Mouse (Mus musculus) intestine, embryonic 16.5 days (tissue): ENCODE measurements around the gene Slc8b1. TPM values are rescaled to one million over a fixed set of nuclear protein-coding genes. Genes with fewer than 3 reads are reported as not detected.

Experiments used
- ATAC-seq: fragments of 200-750 bp; cut with Nextera tagmentation; 2 replicates; pipeline ENCODE4 v1.8.0; 2017; ENCODE audit warnings: moderate TSS enrichment, moderate library complexity
- H3K27ac ChIP-seq: fragments of 300-500 bp; sonication (generic); 2 replicates; pipeline ENCODE4 v1.5.1; 2014; ENCODE audit warnings: mild to moderate bottlenecking, low read length
- H3K27me3 ChIP-seq: fragments of 300-500 bp; sonication (generic); replicated peaks from 2 replicates; pipeline ENCODE4 v1.6.1; 2014; ENCODE audit warnings: low read length, control low read depth, mixed read lengths; ENCODE audit not compliant: control insufficient read depth, insufficient read depth
- H3K36me3 ChIP-seq: fragments of 300-500 bp; sonication (generic); 2 replicates; pipeline ENCODE4 v1.6.1; 2014; ENCODE audit warnings: low read length, control low read depth; ENCODE audit not compliant: control insufficient read depth, insufficient read depth
- H3K4me1 ChIP-seq: fragments of 300-500 bp; sonication (generic); 2 replicates; pipeline ENCODE4 v1.6.1; 2014; ENCODE audit warnings: low read length, control low read depth, mixed read lengths; ENCODE audit not compliant: control insufficient read depth, insufficient read depth
- H3K4me2 ChIP-seq: fragments of 300-500 bp; sonication (generic); 2 replicates; pipeline ENCODE4 v1.6.1; 2014; ENCODE audit warnings: low read depth, low read length, control low read depth
- H3K4me3 ChIP-seq: fragments of 300-500 bp; sonication (generic); 2 replicates; pipeline ENCODE4 v1.5.1; 2014; ENCODE audit warnings: mild to moderate bottlenecking, low read length
- H3K9ac ChIP-seq: fragments of 300-500 bp; sonication (generic); 2 replicates; pipeline ENCODE4 v1.6.1; 2014; ENCODE audit warnings: low read depth, low read length
- H3K9me3 ChIP-seq: fragments of 300-500 bp; sonication (generic); 2 replicates; pipeline ENCODE4 v1.6.1; 2016; ENCODE audit warnings: low read length, control low read depth; ENCODE audit not compliant: control insufficient read depth
- WGBS: fragments of 180-500 bp; shearing (Covaris S2); extraction: QIAGEN DNeasy Blood & Tissue Kit; methylation state at CpG from one replicate; pipeline ENCODE4 v1.1.7; 2014; 5-methylcytosine and 5-hydroxymethylcytosine counted together
- polyA plus RNA-seq: library from polyadenylated mRNA; unstranded; fragments of >200 nt; fragmentation: Nextera tagmentation; extraction: Ambion mirVana; gene quantifications from 2 replicates; pipeline ENCODE4 v1.2.1, GENCODE M21; 2015

Gene Slc8b1
- polyA plus RNA-seq, 1 experiment from 2014 or later, result 6.9 TPM

DNA sequence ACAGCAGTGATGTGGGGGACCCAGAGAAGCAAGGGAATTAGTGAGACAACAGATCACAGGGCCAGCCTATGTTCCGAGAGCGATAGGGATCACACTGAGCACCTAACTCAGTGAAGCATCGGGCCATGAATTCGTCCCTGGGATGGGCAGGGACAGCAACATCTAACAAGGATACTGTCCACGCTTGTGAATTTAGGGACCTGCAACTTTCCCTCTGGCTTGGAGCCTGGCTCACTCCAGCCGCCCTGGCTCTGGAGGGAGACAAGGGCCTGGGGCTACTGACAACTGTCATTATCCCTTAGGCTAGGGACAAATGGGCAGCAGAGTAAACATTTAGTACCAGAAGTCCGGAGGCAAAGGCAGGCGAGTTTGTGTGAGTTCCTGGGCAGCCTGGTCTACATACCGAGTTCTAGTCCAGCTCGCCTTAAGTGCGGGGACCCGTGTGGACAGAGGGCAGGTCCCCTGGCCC is 8.3 kb upstream of the Slc8b1 start:
- Histone ChIP-seq H3K4me3 (peak overlapping the region; percentile 94), H3K4me1 (peaks cover 15% of the 10 kb centered on the region), H3K27me3 (0 out of 2 replicates have a peak, but pooled peaks cover 2% of the 10 kb centered on the region), H3K27ac (no peak overlapping the region), H3K9me3 (no peaks in the 10 kb centered on the region), H3K36me3 (no peaks in the 10 kb centered on the region), H3K4me2 (peak overlapping the region; percentile 90), H3K9ac (peak overlapping the region; percentile 90)
- ATAC-seq, result peak; percentile 10
- 7% methylated on average over 12 of the region's 12 CpGs for WGBS

GRCm38 (mm10) chr5:120503144-120503795 is 7.7 kb upstream of the Slc8b1 start, which contains the start of gene Plbd2:
Gene Plbd2, minus strand, starts transcription at chr5:120503625.
- Histone ChIP-seq H3K27ac (no peak within 1 kb of the TSS), H3K9me3 (no peaks in the 10 kb centered on the region), H3K4me1 (peaks cover 15% of the 10 kb centered on the region), H3K4me3 (peak within 1 kb of the TSS; percentile 94), H3K9ac (peak within 1 kb of the TSS; percentile 90), H3K4me2 (peak within 1 kb of the TSS; percentile 90), H3K27me3 (0 out of 2 replicates have a peak, but pooled peaks cover 2% of the 10 kb centered on the region), H3K36me3 (no peaks in the 10 kb centered on the region)
- ATAC-seq, result peak; percentile 69
- WGBS, result under 1% methylated on average over 55 of the region's 55 CpGs

DNA sequence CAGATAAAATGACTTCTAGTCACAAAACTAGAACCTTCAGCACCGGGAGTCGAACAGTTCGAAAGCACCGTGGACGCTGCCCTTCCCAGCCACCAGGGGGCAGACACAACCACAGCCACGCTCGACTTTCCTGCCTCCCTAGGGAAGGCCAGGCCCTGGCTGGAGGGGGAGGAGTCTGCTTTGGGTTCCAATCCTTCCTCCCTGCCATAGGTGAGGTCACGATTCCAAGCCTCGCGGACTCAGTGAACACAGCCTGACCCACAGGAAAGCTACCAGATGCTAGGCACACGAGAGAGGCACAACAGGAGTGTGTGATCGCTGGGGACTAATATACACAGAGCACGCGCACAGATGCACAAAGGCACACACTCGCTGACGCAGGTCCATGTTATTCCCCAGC is 5.6 kb upstream of the Slc8b1 start:
- WGBS, result 21% methylated on average over 16 of the region's 16 CpGs
- peaks cover 15% of the 10 kb centered on the region for H3K4me1 ChIP-seq

GRCm38 (mm10) chr5:120505781-120506180 is 5.2 kb upstream of the Slc8b1 start:
- no peak overlapping the region for H3K4me3 ChIP-seq
- H3K9me3 ChIP-seq, result no peaks in the 10 kb centered on the region
- no peak overlapping the region for H3K27ac ChIP-seq
- 64% methylated on average over 9 of the region's 9 CpGs for WGBS
- 0 out of 2 replicates have a peak overlapping the region, but pooled peaks have one; percentile 15 for H3K9ac ChIP-seq
- 0 out of 2 replicates have a peak, but pooled peaks cover 2% of the 10 kb centered on the region for H3K27me3 ChIP-seq
- H3K4me1 ChIP-seq, result peaks cover 15% of the 10 kb centered on the region
- peak overlapping the region; percentile 37; the same call in 1 of the 2 replicates for H3K4me2 ChIP-seq
- ATAC-seq, result no peak
- no peaks in the 10 kb centered on the region for H3K36me3 ChIP-seq

More for the DNA sequence above, 5.6 kb upstream of the Slc8b1 start:
- Histone ChIP-seq H3K9ac (0 out of 2 replicates have a peak overlapping the region, but pooled peaks have one; percentile 15), H3K4me3 (no peak overlapping the region; the same call in 1 of the 2 replicates), H3K4me2 (peak overlapping the region; percentile 37; the same call in 1 of the 2 replicates), H3K27me3 (0 out of 2 replicates have a peak, but pooled peaks cover 2% of the 10 kb centered on the region), H3K36me3 (no peaks in the 10 kb centered on the region), H3K9me3 (no peaks in the 10 kb centered on the region), H3K27ac (no peak overlapping the region)
- peak; percentile 52 for ATAC-seq

DNA sequence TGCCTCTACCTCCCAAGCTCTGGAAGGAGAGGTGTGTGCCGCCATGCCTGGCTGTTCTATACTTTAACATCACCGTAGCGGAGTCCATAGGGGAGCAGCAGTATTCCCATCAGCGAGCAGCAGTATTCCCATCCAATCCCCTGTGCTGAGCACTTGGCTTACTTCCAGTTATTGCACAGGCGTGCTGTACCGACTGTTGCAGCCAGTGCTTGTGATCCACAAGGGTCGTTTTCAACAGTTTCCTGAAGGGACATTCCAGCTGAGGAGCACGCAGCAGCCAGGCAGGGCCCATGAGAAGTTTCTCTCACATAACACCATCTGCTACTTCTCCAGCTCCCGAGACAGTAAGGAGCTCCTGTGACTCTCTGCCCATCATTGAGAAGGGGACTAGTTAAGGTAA is 4.5 kb upstream of the Slc8b1 start:
- peaks cover 19% of the 10 kb centered on the region for H3K4me1 ChIP-seq
- H3K9me3 ChIP-seq, result no peaks in the 10 kb centered on the region
- H3K27me3 ChIP-seq, result 0 out of 2 replicates have a peak, but pooled peaks cover 2% of the 10 kb centered on the region
- no peaks in the 10 kb centered on the region for H3K36me3 ChIP-seq
- no peak for ATAC-seq
- H3K9ac ChIP-seq, result no peak overlapping the region
- 53% methylated on average over 9 of the region's 9 CpGs for WGBS
- no peak overlapping the region for H3K4me3 ChIP-seq
- H3K27ac ChIP-seq, result no peak overlapping the region
- H3K4me2 ChIP-seq, result no peak overlapping the region

GRCm38 (mm10) chr5:120507311-120507710 is 3.7 kb upstream of the Slc8b1 start:
- ATAC-seq, result no peak
- 67% methylated on average over 4 of the region's 4 CpGs for WGBS

DNA sequence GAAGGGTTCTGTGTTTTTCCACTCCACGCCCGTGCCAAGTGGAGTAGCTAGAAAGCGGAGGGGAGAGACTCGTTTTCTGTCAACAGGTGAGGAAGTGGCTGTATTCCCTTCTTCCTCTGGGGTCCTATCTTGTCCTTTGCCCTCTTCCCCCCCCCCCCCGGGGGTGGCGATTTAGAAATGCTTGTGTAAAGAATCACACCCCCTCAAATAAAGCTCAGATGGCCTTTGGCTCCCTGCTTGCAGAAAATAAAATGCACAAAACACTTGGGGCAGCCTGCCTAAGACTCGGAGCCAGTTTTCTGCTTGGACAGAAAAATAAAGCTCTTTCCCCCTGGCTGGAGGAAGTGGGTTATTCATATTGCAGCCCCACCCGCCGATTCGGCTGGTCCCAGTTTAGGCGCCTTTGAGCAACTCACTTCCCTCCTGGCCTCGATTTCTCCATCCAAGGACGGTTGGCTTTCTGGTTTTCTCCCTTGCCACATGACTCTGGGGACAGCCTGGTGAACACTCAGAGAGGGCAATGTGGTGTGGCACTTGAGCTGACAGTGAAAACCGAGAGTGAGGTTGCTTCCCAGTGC is 764 bp downstream of the Slc8b1 start:
- WGBS, result 20% methylated on average over 14 of the region's 14 CpGs
- H3K4me1 ChIP-seq, result peaks cover 45% of the 10 kb centered on the region
- H3K4me2 ChIP-seq, result peak overlapping the region; percentile 84
- H3K36me3 ChIP-seq, result no peaks in the 10 kb centered on the region
- H3K27me3 ChIP-seq, result no peaks in the 10 kb centered on the region
- H3K27ac ChIP-seq, result no peak overlapping the region; the same call in 1 of the 2 replicates
- H3K4me3 ChIP-seq, result peak overlapping the region; percentile 59
- H3K9ac ChIP-seq, result peak overlapping the region; percentile 65
- ATAC-seq, result no peak
- H3K9me3 ChIP-seq, result no peaks in the 10 kb centered on the region

More at GRCm38 (mm10) chr5:120507311-120507710, 3.7 kb upstream of the Slc8b1 start:
- Histone ChIP-seq H3K4me2 (no peak overlapping the region), H3K9me3 (no peaks in the 10 kb centered on the region), H3K4me1 (peaks cover 21% of the 10 kb centered on the region), H3K9ac (no peak overlapping the region), H3K36me3 (no peaks in the 10 kb centered on the region), H3K27ac (no peak overlapping the region), H3K4me3 (no peak overlapping the region), H3K27me3 (0 out of 2 replicates have a peak, but pooled peaks cover 2% of the 10 kb centered on the region)

DNA sequence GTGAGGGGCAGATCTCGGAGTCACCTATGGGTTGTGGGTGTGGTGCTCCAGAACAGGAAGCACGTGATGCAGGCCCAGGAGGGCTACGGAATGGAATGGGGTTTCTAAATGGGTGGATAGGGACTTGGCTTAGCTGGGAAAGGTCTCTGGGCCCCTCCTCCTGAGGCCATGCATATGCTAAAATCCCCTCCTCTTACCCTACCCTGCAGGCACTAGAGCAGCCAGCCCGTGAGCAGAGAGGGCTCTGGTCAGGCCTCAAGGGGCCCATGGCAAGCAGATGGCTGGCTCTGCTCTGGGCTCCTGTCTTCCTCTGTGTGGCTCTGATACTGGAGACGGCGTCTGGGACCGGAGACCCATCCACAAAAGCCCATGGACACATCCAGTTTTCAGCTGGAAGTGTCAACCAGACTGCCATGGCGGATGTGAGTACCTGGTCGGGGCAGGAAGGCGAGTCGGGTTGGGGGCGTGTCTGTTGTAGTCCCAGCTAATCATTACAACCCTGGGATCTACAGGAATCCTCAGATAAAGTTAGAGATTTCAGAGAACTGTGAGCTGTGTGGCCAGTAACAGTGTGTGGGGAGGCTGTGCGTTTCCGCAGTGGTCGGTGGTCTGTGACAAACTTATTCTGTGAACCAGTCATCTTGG is 2.1 kb downstream of the Slc8b1 start:
- no peaks in the 10 kb centered on the region for H3K27me3 ChIP-seq
- no peaks in the 10 kb centered on the region for H3K36me3 ChIP-seq
- H3K4me1 ChIP-seq, result peaks cover 53% of the 10 kb centered on the region
- no peaks in the 10 kb centered on the region for H3K9me3 ChIP-seq
- ATAC-seq, result no peak
- H3K4me3 ChIP-seq, result no peak overlapping the region
- H3K4me2 ChIP-seq, result no peak overlapping the region; the same call in 1 of the 2 replicates
- 58% methylated on average over 15 of the region's 15 CpGs for WGBS
- no peak overlapping the region for H3K27ac ChIP-seq
- H3K9ac ChIP-seq, result no peak overlapping the region; the same call in 1 of the 2 replicates
